Mouse (Mus musculus): ENCODE data around the gene Anxa3.

Anxa3 gene

DNA sequence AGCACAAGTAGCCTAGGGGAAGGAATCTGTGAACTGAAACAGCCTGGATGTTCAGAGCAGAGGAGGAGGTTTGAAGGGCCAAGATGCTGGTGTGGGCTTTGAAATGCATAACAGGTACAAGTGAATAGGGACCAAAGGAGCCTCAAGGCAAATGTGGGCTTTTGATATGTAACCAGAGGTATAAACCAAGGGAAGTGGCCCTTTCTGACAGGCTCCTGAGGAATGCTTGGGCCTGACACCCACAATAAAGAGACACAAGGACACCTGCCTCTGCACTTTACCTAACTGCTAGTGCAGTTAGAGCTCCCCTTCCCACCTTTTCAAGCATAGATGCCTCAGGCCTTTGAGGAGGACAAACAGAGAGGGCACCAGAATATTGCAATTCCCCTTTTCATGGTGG lies 54.8 kb downstream of the Anxa3 start:
- no peak for DNase-seq (ENCODE audit: low read depth)

GRCm38 (mm10) chr5:96848386-96848785 lies 55.2 kb downstream of the Anxa3 start:
- no peak for DNase-seq (ENCODE audit: low read depth)

- no peak for DNase-seq (ENCODE audit: low read depth)
These were observed 56.1 kb downstream of the Anxa3 start for GRCm38 (mm10) chr5:96849232-96849631.

GRCm38 (mm10) chr5:96853451-96853850 lies 60.3 kb downstream of the Anxa3 start:
- DNase-seq (ENCODE audit: low read depth), result no peak

- DNase-seq (ENCODE audit: low read depth), result no peak
These were observed 61.2 kb downstream of the Anxa3 start for GRCm38 (mm10) chr5:96854350-96854749.

DNA sequence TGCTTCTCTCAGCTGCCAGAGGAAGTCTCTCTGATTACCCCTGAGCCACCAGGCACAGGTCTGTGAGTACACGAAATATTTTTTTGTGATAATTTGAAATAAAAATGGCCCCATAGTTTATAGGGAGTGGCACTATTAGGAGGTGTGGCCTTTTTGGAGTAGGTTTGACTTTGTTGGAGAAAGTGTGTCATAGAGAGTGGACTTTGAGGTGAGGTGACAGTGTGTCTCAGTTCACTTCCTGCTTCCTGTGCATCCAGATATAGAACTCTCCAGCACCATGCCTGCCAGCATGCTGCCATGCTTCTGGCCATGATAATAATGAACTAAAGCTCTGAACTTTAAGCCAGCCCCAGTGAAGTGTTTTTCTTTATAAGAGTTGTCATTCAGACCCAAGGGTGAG lies 66.8 kb downstream of the Anxa3 start:
- no peak for DNase-seq (ENCODE audit: low read depth)

DNA sequence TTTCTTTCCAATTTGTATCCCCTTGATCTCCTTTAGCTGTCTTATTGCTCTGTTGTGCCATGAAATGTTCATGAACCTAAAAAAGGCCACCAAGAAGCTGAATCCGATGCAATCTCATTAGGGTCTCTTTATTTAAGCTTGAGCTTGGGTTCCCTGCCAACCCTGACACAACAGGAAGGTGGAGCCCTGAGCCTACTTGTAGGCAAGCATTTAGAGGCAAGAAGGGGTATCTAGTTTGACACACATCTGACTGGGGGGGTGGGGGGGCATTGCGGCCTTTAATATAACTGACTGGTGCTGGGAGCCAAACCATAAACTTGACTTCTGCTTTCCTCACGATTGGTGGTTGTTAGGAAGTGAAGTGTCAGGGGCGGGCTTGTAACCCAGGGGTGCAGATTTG lies 74.0 kb downstream of the Anxa3 start:
- DNase-seq (ENCODE audit: low read depth), result no peak

DNA sequence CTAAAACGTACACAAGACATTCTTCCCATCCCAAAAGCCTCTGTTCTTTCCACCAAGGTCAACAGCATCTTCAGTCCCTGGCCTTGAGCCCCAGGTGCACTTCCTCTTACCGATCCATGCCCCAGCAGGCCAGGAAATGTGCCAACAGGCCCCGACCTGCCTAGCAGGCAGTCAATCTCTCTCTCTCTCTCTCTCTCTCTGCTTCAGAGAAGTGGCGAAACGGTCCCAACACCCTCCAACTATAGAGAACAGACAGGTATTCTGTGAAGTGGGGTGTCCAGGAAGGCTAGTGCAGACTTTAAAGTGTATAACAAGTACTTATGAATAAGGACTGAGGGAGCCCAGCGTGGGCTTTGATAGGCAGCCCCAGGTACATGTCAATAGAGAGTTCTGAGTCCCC lies 75.8 kb downstream of the Anxa3 start:
- DNase-seq (ENCODE audit: low read depth), result no peak

DNA sequence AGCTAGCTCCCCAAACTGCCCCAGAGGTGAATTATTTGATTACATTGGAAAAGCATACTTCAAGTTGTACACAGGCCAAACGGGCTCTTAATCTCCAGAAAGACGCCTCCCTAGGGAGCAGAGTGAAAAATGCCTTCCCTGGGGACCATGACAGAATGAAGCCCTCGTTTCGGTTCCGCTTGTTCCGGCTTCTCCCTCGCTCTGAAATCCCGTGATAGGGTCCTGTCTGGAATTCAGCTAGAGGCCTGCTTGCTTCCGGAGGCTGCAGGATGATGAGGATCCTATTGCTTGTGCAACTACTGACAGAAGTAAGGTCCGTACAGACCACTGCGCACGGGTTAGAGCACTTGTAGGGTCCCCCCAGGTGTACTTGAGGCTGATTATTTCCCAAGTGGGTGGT lies 77.9 kb downstream of the Anxa3 start:
- no peak for DNase-seq (ENCODE audit: low read depth)

DNA sequence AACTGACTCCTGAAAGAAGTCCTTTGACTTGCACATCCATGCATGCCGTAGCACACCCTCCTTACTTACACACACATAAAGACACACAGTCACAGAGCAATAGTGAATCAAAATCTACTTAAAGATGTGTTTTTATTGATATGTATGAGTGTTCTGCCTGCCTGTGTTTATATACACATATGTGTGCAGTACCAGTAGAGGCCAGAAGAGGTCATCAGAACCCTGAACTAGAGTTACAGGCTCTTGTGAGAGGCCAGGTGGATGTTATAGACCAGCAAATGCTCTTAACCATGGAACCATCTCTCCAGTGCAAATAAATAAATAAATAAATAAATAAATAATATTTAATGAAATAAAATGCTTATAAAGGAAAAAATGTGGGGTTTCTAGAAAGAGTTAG lies 85.0 kb downstream of the Anxa3 start:
- peak; percentile 63 for DNase-seq (ENCODE audit: low read depth)

- no peak for DNase-seq (ENCODE audit: low read depth)
These were observed 85.9 kb downstream of the Anxa3 start for GRCm38 (mm10) chr5:96878851-96879540.

GRCm38 (mm10) chr5:96880231-96880630 lies 87.1 kb downstream of the Anxa3 start:
- no peak for DNase-seq (ENCODE audit: low read depth)

DNA sequence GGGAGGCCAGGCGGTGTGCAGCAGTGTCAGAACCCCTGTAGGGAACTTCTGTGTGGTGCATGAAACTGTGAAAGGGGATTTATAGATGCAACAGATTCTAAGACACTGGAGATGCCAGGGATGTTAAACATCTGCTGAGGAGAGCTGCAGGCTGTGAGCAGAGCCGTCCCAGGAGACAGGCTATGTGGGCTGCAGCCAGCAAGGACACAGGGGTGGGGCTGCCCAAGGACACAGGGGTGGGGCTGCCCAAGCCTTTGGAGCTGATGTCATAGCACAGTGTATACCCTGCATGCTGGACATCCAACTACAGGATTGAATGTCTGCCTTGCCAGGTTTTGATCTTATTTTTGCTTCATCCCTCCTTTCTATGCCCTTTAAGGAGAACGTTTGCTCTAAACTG lies 88.0 kb downstream of the Anxa3 start:
- DNase-seq (ENCODE audit: low read depth), result no peak

DNA sequence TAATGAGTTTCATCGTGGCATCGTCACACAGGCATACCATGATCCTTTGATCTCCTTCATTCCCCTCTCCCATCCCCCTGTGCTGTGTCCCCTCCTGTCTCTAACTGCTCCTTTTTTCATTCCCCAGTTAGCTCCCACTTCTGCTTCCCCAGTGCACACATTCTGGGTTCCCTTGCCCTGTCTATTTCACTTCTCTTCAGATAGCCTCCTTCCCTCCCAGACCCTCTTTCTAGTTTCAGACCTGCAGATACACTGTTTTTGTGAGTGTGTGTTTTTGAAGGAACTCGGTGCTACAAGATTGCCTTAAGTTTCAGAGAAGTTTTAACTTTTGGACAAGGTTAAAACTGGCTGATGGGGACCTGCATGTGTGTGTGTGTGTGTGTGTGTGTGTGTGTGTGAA lies 88.5 kb downstream of the Anxa3 start:
- DNase-seq (ENCODE audit: low read depth), result no peak

GRCm38 (mm10) chr5:96885202-96885601 lies 92.1 kb downstream of the Anxa3 start:
- DNase-seq (ENCODE audit: low read depth), result no peak

DNA sequence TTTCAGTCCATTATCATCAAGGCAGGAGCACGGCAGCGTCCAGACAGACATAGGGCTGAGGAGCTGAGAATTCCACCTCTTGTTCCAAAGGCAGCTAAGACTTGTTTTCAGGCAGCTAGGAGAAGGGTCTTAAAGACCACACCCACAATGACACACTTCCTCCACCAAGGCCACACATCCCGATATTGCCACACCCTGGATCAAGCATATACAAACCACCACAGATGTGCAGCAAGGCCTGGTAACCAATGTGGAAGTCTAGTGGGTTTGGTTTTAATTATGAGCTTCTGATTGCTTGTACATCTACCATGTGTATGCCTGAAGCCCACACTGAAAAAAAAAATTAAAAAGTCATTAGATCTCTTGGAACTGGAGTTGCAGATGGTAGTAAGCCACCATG lies 95.3 kb downstream of the Anxa3 start:
- no peak for DNase-seq (ENCODE audit: low read depth)

DNA sequence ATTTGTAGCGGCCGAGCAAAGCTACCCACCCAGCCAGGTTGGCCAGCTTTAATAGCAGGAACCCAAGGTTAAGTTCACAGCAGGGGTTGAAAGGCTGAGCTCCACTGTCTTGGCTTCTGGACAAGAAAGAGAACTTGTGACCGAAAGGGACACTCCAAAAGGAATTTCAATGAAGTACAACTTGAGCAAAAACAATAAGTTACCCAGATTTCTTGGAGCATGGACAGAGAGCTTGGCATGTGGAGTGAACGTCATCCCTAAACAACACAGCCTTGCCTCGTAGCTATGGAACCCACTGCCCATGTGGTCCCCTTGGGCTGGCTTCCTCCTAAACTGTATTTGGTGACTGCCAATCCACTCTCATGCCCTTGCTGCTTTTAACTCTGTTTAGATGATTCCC lies 97.2 kb downstream of the Anxa3 start:
- DNase-seq (ENCODE audit: low read depth), result no peak

Measured in c-Kit-positive CD71-positive TER-119-negative erythroid progenitor cells, embryonic 14.5 days (primary cell).